Mouse (Mus musculus) bone marrow macrophage, adult 2 months (primary cell): ENCODE data around the gene Arid1b.

Experiments
- CTCF ChIP-seq: IDR thresholded peaks from 2 replicates; pipeline ENCODE4 v1.5.1; 2012; ENCODE audit warnings: low read depth, mild to moderate bottlenecking, low read length, moderate library complexity
- POLR2A ChIP-seq: IDR thresholded peaks from 2 replicates; pipeline ENCODE4 v1.6.1; 2012; ENCODE audit warnings: mild to moderate bottlenecking, low read depth, low read length, borderline replicate concordance

- TF ChIP-seq CTCF, result no peak
- no peak for TF ChIP-seq POLR2A
Observed at GRCm38 (mm10) chr17:5157609-5158008, 163.5 kb downstream of the Arid1b start.
